Mouse (Mus musculus): ENCODE results near the gene Foxs1. TPM values are rescaled to one million over a fixed set of nuclear protein-coding genes. Genes with fewer than 3 reads are reported as not detected.

Gene Foxs1
- polyA plus RNA-seq, 1 experiment from 2014 or later = 5.3 TPM

DNA sequence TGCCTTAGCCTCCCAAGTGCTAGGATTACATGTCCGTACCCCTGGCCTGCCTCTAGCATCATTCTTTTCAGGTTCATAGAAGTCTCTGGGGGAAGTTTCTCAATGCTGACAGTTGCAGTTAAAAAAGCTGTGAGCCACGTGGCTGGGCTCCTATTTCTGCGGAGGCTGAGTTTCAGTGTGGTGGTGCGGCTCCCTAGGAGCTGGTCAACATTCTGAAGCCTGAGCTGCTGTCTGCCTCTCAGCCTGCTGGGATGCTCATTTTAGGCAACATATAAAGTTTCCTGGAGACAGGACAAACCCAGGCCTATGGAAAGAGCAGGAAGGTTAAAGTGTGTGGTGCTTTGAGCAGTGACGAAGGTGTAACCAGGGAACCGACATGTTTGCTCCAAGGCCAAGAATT, 34.0 kb downstream of the Foxs1 start:
- no peaks in the 10 kb centered on the region for H3K27me3 ChIP-seq (ENCODE audit: control insufficient read depth, insufficient read depth, low read length)
- H3K4me2 ChIP-seq (ENCODE audit: low read depth, low read length) = no peak overlapping the region
- H3K4me1 ChIP-seq (ENCODE audit: control insufficient read depth, insufficient read depth, low read length) = no peaks in the 10 kb centered on the region
- ATAC-seq (ENCODE audit: insufficient read depth, low FRiP score) = no peak
- H3K36me3 ChIP-seq (ENCODE audit: control insufficient read depth, insufficient read depth, low read length) = peaks cover 7% of the 10 kb centered on the region; the same call in 1 of the 2 replicates
- H3K4me3 ChIP-seq (replicated peaks; ENCODE audit: low read length) = no peak overlapping the region
- 69% methylated on average over 6 of the region's 6 CpGs for WGBS
- no peak overlapping the region for H3K9ac ChIP-seq (ENCODE audit: low read length)
- no peak overlapping the region for H3K27ac ChIP-seq (ENCODE audit: low read length)
- H3K9me3 ChIP-seq (replicated peaks; ENCODE audit: control insufficient read depth, low read length) = no peaks in the 10 kb centered on the region

DNA sequence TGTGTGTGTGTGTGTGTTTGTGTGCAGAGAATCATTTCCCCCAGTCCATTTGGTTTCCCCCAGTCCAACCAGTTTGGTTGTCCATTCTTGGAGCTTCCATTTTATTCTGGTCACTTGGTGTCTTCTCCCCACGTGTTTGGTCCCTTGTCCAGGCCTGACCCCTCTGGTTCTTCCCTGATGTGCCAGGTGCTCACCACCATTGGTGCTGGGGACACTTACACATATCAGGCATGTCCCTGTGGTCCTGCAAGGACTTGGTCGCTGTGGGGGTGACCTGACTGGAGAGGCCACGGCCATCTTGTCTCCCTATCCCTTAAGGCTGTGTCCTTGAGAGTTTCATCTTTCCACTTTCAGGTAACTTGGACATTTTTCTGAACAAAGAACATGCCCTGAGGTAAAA, 36.1 kb downstream of the Foxs1 start:
- H3K9me3 ChIP-seq (replicated peaks; ENCODE audit: control insufficient read depth, low read length) = no peaks in the 10 kb centered on the region
- no peak overlapping the region for H3K4me3 ChIP-seq (replicated peaks; ENCODE audit: low read length)
- no peak overlapping the region for H3K4me2 ChIP-seq (ENCODE audit: low read depth, low read length)
- H3K9ac ChIP-seq (ENCODE audit: low read length) = no peak overlapping the region
- no peak for ATAC-seq (ENCODE audit: insufficient read depth, low FRiP score)
- peaks cover 21% of the 10 kb centered on the region for H3K36me3 ChIP-seq (ENCODE audit: control insufficient read depth, insufficient read depth, low read length)
- 83% methylated on average over 3 of the region's 3 CpGs for WGBS
- no peaks in the 10 kb centered on the region for H3K27me3 ChIP-seq (ENCODE audit: control insufficient read depth, insufficient read depth, low read length)
- no peak overlapping the region for H3K27ac ChIP-seq (ENCODE audit: low read length)
- H3K4me1 ChIP-seq (ENCODE audit: control insufficient read depth, insufficient read depth, low read length) = no peaks in the 10 kb centered on the region

DNA sequence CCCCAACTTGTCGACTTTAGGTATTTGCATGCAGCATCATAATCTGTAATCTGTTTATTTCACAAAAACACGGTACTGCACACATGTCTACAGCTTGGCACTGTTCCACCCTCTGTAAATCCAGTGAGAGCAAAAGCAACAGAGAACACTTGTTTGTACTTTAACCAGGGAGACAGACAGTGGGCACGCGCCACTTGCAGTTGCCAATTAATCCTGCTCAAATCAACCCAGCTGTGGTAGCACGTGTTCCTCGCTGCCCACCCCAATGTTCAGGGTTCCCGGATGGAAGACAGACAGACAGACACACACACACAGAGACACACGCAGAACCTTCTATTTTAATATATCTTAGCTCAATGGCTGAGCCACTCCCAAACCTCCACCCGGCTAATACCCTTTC, 37.2 kb downstream of the Foxs1 start:
- no peak for ATAC-seq (ENCODE audit: insufficient read depth, low FRiP score)
- Histone ChIP-seq H3K4me2 (ENCODE audit: low read depth, low read length) (no peak overlapping the region), H3K9me3 (replicated peaks; ENCODE audit: control insufficient read depth, low read length) (no peaks in the 10 kb centered on the region), H3K27ac (ENCODE audit: low read length) (no peak overlapping the region), H3K36me3 (ENCODE audit: control insufficient read depth, insufficient read depth, low read length) (peaks cover 21% of the 10 kb centered on the region), H3K4me3 (replicated peaks; ENCODE audit: low read length) (no peak overlapping the region), H3K27me3 (ENCODE audit: control insufficient read depth, insufficient read depth, low read length) (no peaks in the 10 kb centered on the region), H3K4me1 (ENCODE audit: control insufficient read depth, insufficient read depth, low read length) (no peaks in the 10 kb centered on the region), H3K9ac (ENCODE audit: low read length) (no peak overlapping the region)
- 86% methylated on average over 9 of the region's 9 CpGs for WGBS

DNA sequence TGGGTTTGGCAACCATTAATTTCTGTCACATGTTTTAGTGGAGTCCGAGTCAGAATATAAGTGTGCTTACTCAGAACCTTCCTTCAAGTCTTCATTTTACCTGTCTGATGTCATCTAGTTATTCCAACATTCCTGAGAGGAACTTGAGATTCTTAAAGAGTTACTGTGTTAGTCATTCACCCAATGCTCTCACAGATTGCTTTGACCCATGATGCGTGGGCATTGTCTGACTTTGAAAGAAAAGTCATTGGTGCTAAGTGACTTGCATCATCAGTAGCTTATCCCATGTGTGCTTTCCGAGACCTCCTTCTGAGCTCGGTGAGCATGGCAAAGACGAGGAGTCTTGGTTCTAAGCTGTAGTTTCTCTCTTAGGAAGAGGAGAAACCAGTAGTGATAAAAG, 44.2 kb downstream of the Foxs1 start:
- Histone ChIP-seq H3K4me3 (replicated peaks; ENCODE audit: low read length) (no peak overlapping the region), H3K9me3 (replicated peaks; ENCODE audit: control insufficient read depth, low read length) (no peaks in the 10 kb centered on the region), H3K4me1 (ENCODE audit: control insufficient read depth, insufficient read depth, low read length) (no peaks in the 10 kb centered on the region), H3K27ac (ENCODE audit: low read length) (no peak overlapping the region), H3K36me3 (ENCODE audit: control insufficient read depth, insufficient read depth, low read length) (peaks cover 26% of the 10 kb centered on the region), H3K27me3 (ENCODE audit: control insufficient read depth, insufficient read depth, low read length) (no peaks in the 10 kb centered on the region), H3K4me2 (ENCODE audit: low read depth, low read length) (no peak overlapping the region), H3K9ac (ENCODE audit: low read length) (no peak overlapping the region)
- no peak for ATAC-seq (ENCODE audit: insufficient read depth, low FRiP score)
- 90% methylated on average over 5 of the region's 5 CpGs for WGBS

DNA sequence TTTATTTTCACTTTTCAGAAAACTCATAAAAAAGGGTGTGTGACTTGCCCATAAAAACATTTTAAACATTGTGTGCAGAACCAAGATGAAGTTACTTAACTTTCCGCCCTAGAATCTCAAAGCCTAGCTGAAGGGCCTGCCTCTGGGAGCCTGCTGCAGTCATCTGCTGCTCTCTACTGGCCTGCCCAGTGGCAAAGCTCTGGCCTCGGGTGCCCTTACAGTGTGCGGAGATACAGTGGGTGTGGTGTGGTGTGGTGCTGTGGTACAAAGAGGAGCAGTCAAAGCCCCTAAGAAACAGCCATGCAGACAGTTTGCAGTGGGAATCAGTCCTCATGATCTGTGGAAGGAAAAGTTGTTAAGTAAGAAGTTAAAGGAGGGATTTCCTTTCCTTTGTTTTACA, 45.8 kb downstream of the Foxs1 start:
- Histone ChIP-seq H3K36me3 (ENCODE audit: control insufficient read depth, insufficient read depth, low read length) (peaks cover 19% of the 10 kb centered on the region; the same call in 1 of the 2 replicates), H3K4me3 (replicated peaks; ENCODE audit: low read length) (no peak overlapping the region)
- WGBS = 82% methylated on average over 3 of the region's 3 CpGs

DNA sequence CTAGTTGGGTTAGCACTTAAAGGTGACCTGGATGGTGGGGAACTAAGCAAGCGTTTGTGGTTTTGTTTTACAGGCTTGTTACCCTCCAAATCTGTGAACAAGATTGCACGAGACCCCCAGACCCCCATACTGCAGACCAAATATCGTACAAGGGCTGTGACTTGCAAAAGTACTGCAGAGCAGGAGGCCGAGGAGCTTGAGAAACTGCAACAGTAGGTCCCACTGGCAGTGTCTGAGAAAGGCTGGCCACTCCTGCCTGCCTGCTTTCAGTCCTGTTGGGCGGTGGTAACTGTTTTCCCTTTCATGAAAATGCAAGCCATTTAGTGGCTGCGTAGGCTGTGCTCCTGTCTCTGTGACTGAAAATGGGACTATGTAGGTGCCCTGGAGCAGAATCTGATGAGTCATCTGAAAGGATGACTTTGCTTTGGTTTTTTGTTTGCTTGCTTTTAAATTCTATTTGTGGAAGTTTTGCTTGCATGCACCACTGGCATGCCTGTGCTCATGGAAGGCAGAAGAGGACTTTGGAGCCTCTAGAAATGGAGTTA, 48.8 kb downstream of the Foxs1 start:
- H3K4me1 ChIP-seq (ENCODE audit: control insufficient read depth, insufficient read depth, low read length) = no peaks in the 10 kb centered on the region
- WGBS = 93% methylated on average over 6 of the region's 6 CpGs
- no peak overlapping the region for H3K4me2 ChIP-seq (ENCODE audit: low read depth, low read length)
- no peak overlapping the region for H3K27ac ChIP-seq (ENCODE audit: low read length)
- H3K9me3 ChIP-seq (replicated peaks; ENCODE audit: control insufficient read depth, low read length) = no peaks in the 10 kb centered on the region
- H3K4me3 ChIP-seq (replicated peaks; ENCODE audit: low read length) = no peak overlapping the region
- H3K36me3 ChIP-seq (ENCODE audit: control insufficient read depth, insufficient read depth, low read length) = peaks cover 27% of the 10 kb centered on the region
- H3K27me3 ChIP-seq (ENCODE audit: control insufficient read depth, insufficient read depth, low read length) = no peaks in the 10 kb centered on the region
- no peak for ATAC-seq (ENCODE audit: insufficient read depth, low FRiP score)
- H3K9ac ChIP-seq (ENCODE audit: low read length) = no peak overlapping the region

More for the DNA sequence above, 45.8 kb downstream of the Foxs1 start:
- no peak overlapping the region for H3K27ac ChIP-seq (ENCODE audit: low read length)
- no peak for ATAC-seq (ENCODE audit: insufficient read depth, low FRiP score)
- H3K9me3 ChIP-seq (replicated peaks; ENCODE audit: control insufficient read depth, low read length) = no peaks in the 10 kb centered on the region
- no peaks in the 10 kb centered on the region for H3K4me1 ChIP-seq (ENCODE audit: control insufficient read depth, insufficient read depth, low read length)
- H3K27me3 ChIP-seq (ENCODE audit: control insufficient read depth, insufficient read depth, low read length) = no peaks in the 10 kb centered on the region
- no peak overlapping the region for H3K4me2 ChIP-seq (ENCODE audit: low read depth, low read length)
- no peak overlapping the region for H3K9ac ChIP-seq (ENCODE audit: low read length)

Other genes starting within 250 kb of the Foxs1 start
- 24.0 and 25.2 TPM in 2 replicates for gene Mcts2, start 246.2 kb downstream of the Foxs1 start, polyA plus RNA-seq (2015; fragmentation: Nextera tagmentation; extraction: Ambion mirVana)
- gene Id1, start 197.0 kb downstream of the Foxs1 start, polyA plus RNA-seq (2015; fragmentation: Nextera tagmentation; extraction: Ambion mirVana) = 125 and 145 TPM in 2 replicates
- 21.3 and 23.9 TPM in 2 replicates for gene Cox4i2, start 179.0 kb downstream of the Foxs1 start, polyA plus RNA-seq (2015; fragmentation: Nextera tagmentation; extraction: Ambion mirVana)
- gene Bcl2l1, start 101.5 kb downstream of the Foxs1 start, polyA plus RNA-seq (2015; fragmentation: Nextera tagmentation; extraction: Ambion mirVana) = 78.1 and 88.8 TPM in 2 replicates
- gene Tpx2, start 85.2 kb downstream of the Foxs1 start, polyA plus RNA-seq (2015; fragmentation: Nextera tagmentation; extraction: Ambion mirVana) = 59.8 and 60.6 TPM in 2 replicates
- 0.07 and 1.8 TPM in 2 replicates for gene Mylk2, start 21.9 kb downstream of the Foxs1 start, polyA plus RNA-seq (2015; fragmentation: Nextera tagmentation; extraction: Ambion mirVana)
- 0.06 and 0.24 TPM in 2 replicates for gene Dusp15, start 18.5 kb upstream of the Foxs1 start, polyA plus RNA-seq (2015; fragmentation: Nextera tagmentation; extraction: Ambion mirVana)
- gene Ttll9, start 29.3 kb upstream of the Foxs1 start, polyA plus RNA-seq (2015; fragmentation: Nextera tagmentation; extraction: Ambion mirVana) = 0.27 TPM in 2 replicates
- 101 and 105 TPM in 2 replicates for gene Pdrg1, start 82.2 kb upstream of the Foxs1 start, polyA plus RNA-seq (2015; fragmentation: Nextera tagmentation; extraction: Ambion mirVana)
- gene Xkr7, start 98.6 kb upstream of the Foxs1 start, polyA plus RNA-seq (2015; fragmentation: Nextera tagmentation; extraction: Ambion mirVana) = not detected in 2 replicates
- 0.51 and 1.0 TPM in 2 replicates for gene Ccm2l, start 132.7 kb upstream of the Foxs1 start, polyA plus RNA-seq (2015; fragmentation: Nextera tagmentation; extraction: Ambion mirVana)
- 6.2 and 6.7 TPM in 2 replicates for gene Hck, start 175.3 kb upstream of the Foxs1 start, polyA plus RNA-seq (2015; fragmentation: Nextera tagmentation; extraction: Ambion mirVana)
- gene Tm9sf4, start 228.1 kb upstream of the Foxs1 start, polyA plus RNA-seq (2015; fragmentation: Nextera tagmentation; extraction: Ambion mirVana) = 86.7 and 93.4 TPM in 2 replicates

Measured in stomach, embryonic 16.5 days (tissue).